Mouse (Mus musculus) G1E (cell line): ENCODE data around the gene Srd5a1.

ENCODE experiments used
- CTCF ChIP-seq: IDR thresholded peaks from 2 replicates; pipeline ENCODE4 v1.5.1; 2012; ENCODE audit warnings: low read depth, low read length, inconsistent platforms, mixed read lengths
- TAL1 ChIP-seq: conservative IDR thresholded peaks from 2 replicates; pipeline ENCODE4 v1.6.1; 2012; ENCODE audit warnings: low read depth, low read length, inconsistent platforms, mixed read lengths

DNA sequence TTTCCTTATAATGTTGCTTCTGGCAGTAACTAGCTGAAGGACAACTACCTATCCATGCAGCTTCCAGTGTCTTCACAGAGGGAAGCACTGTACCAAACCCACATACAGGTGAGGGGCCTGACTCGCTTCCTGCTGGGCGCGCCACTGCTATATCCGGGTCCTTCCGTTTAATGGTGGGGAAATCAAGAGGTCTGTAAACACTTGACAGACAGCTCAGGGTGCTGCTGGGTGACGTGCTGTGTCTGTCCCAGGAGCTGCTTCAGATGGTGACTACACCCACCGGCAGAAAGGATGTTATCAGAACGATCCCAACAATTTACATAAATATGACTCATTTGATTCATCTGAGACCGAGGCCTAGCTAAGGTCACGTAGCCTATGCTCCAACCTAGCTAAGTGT is 12.4 kb downstream of the Srd5a1 start:
- TF ChIP-seq CTCF (no peak), TAL1 (no peak)
